Mouse (Mus musculus): ENCODE results near the gene Sipa1l1.

Gene Sipa1l1

GRCm38 (mm10) chr12:82334550-82334949, 165.4 kb downstream of the Sipa1l1 start:
- no peak for DNase-seq (ENCODE audit: low spot score in 2 of 2)

GRCm38 (mm10) chr12:82335095-82335494, 166.0 kb downstream of the Sipa1l1 start:
- no peak for DNase-seq (ENCODE audit: low spot score in 2 of 2)

GRCm38 (mm10) chr12:82338550-82338949, 169.4 kb downstream of the Sipa1l1 start:
- DNase-seq (ENCODE audit: low spot score in 2 of 2) = no peak

DNA sequence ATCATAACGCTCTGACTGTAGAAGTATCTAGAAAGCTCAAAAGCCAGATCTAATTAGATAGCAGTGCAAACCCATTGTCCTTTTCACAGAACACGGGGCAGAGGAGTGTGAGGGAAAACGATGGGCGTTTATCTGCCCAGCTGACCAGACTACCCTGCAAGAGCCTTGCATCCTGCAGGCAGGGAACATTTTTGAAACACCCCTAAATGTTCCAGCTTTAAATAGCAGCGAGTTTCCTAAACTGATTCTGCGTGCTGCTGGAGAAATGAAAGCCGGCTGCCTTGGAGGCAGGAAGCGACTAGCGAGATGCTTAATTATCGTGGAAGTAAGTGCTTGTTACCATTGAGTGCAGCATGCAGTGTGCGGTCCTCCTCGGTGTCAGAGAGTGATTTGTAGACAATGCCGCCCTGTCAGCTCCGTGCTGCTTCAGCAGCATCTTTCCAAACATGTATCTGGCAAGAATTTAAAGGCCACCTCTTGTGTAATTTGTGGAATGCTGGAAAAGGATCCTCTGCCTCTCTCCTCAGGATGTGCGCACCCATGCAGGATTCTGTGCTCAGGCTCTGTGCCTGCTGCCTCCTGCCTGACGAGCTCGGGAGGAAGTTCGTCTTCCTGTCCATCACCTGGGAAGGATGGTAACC, 170.2 kb downstream of the Sipa1l1 start:
- DNase-seq (ENCODE audit: low spot score in 2 of 2) = no peak

DNA sequence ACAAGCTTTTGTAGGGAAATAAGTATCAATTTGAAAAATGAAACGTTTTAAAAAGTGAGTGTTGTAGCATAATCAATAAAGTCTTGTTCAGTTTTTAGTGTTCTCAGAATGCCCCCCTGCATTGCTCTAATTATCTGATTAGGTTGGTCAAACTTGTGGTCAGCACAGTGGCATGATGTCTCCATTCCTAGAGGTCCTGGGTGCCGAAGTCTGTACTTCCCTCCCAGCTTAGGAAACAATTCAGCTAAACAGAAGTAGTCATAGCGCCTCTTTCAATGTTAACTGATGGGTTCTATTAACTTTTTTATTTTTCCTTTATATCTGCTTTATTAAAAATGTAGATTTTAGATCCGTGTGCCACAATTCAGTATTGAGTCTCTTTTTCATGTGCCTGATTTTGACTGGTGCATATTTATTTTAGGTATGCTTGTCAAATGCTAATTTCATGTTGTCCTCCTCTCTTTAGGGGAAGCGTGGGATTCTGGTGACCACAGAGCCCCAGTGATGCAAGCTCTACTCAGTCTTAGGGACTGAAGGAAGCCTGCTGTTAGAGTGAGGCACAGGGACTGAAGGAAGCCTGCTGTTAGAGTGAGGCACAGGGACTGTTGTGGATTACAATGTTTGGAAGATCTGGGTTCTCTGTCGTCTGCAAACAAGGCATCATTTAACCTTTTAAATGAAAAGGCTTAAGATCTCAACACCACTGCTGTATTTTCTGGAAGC, 171.2 kb downstream of the Sipa1l1 start:
- no peak for DNase-seq (ENCODE audit: low spot score in 2 of 2)

DNA sequence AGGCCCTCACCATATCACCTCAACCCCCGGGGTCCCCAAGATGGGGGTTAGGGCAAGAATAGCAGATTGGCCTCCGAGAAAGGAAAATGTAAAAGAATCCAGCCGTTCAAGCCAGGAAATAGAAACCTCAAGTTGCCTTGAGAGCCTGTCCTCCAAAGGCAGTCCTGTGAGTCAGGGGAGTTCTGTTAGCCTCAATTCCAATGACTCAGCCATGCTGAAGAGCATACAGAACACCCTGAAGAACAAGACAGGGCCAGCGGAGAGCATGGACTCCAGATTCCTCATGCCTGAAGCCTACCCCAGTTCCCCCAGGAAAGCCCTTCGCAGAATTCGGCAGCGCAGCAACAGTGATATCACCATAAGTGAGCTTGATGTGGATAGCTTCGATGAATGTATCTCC, 172.1 kb downstream of the Sipa1l1 start:
- no peak for DNase-seq (ENCODE audit: low spot score in 2 of 2)

DNA sequence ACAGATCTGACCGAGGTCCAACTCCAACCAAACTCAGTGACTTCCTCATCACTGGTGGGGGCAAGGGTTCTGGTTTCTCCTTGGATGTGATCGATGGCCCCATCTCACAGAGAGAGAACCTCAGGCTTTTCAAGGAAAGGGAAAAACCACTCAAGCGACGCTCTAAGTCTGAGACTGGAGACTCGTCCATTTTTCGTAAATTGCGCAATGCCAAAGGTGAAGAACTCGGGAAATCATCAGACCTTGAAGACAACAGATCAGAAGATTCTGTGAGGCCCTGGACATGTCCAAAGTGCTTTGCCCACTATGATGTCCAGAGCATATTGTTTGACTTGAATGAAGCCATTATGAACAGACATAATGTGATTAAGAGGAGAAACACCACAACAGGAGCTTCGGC, 172.6 kb downstream of the Sipa1l1 start:
- no peak for DNase-seq (ENCODE audit: low spot score in 2 of 2)

- no peak for DNase-seq (ENCODE audit: low spot score in 2 of 2)
These were observed 181.0 kb downstream of the Sipa1l1 start for GRCm38 (mm10) chr12:82350082-82350481.

DNA sequence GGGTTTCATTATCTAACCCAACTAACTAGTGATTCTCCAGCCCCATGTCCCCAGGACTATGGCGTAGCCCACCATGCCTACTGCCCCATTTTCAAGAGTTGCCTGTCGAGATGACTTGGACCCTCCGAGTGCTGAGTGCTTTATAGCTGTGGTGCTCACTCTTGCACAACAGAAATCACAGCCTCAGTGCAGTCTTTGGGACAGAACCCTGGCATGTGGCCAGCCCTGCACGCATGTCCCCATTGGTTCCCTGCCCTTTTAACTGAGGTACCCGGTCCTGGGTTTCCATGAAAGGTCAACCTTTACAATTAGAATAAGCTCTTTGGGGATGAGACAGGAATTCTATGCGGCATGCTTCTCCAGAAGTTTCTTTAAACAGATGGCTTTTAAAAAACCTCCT, 181.8 kb downstream of the Sipa1l1 start:
- DNase-seq (ENCODE audit: low spot score in 2 of 2) = no peak

DNA sequence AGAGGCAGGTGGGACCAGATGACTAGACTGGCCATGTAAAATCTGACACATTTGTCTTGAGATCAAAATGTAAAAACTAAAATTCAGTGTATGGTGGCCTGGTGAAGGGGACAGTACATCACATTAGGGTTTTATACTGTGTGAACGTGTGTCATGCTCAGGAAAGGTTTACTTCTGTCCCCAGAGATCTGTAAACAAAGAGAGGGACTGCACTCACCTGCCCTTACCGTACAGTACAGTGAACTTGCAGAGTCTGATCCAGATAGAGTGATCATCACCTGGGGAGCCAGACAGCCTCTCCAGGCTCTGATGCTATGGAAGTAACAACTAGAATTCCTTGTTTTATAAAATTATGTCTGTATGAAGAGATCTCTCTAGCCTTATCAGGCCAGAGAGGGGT, 184.5 kb downstream of the Sipa1l1 start:
- no peak for DNase-seq (ENCODE audit: low spot score in 2 of 2)

DNA sequence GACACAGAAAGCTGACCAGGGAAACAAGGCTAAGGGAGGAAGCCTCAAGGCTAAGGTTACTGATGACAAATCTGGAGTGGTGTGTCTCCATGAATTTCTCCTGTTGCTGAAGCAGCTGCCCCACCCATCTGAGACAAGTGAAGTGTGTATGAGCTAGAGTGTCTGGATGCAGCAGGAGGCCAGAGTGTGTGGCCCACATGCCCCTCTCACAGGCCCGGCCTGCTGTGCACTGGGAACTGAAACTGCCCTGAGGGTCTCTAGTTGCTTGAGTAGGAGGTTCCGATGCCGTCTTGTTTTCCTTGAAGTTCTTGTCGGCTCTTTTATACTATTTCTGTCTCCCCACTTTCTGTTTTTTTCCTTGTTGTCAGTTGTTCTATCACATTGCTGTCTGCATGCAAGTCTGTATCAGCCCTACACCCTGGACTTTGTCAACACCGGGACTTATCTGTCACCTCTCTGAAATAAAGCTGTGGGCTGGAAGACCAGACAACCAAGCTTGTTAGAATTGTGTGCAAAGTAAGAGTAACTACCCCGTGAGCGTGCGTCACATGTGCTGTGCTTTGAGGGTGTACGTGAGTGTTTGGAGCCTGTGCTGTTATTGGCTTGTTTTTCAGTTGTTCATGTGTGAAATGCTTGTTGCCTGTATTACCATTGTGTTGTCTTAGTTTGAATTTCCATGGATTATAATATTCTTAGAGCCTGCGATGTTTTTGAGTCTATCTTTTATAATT, 186.5 kb downstream of the Sipa1l1 start:
- DNase-seq (ENCODE audit: low spot score in 2 of 2) = no peak

DNA sequence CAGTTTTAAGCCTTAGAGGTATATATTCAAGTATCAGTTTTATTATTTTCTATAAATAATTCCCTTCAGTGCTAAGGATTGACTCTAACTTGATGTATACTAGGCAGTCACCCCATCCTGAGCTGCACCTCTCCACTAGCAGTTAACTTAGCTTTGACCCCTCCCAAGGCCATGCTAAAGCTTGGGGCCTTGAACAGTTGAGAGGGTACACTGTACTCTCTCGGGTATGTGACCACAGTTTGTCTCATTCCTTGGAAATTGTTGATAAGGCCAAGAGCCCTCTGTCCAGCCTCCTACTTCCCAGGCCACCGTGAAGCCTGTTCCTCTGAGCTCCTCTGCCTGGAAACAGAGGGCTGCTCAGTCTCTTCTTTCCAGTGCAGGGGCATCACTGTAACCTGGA, 187.4 kb downstream of the Sipa1l1 start:
- DNase-seq (ENCODE audit: low spot score in 2 of 2) = no peak

DNA sequence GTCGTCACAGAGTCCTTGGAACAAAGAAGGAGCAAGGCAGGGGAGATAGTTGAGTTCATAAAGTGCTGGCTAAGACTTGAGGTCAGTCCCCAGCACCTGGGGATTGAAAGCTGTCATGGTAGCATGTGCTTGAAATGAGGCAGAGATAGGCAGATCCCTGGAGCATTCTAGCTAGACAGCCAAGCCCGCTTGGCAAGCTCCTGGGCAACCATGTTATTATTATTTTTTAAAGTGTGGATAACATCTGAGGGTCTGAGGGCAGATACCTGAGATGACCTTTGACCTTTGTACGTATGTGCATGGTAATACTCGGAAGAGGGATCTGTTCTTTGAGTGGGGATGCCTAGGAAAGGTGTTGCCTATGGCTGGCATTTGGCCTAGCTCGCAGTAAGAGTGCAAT, 188.3 kb downstream of the Sipa1l1 start:
- DNase-seq (ENCODE audit: low spot score in 2 of 2) = no peak

- DNase-seq (ENCODE audit: low spot score in 2 of 2) = no peak
These were observed 193.7 kb downstream of the Sipa1l1 start for GRCm38 (mm10) chr12:82362796-82363195.

DNA sequence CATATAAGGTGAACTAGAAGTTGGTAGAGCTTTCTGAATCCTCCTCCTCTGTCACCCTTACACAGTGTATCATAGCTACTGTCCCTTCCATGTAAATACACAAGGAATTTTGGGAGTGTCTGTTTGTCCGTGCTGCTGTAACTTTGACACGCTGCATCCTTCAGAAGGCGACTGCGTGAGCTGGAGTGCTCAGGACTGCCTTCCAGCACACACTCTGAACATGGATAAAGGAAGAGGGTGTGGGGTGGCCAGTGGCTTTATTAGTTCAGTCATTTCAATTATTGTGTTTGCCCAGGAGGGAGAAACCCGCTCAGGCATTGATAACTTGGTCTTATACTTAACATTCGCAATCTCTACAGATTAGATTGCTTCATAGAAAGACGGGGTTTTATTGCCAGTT, 195.1 kb downstream of the Sipa1l1 start:
- no peak for DNase-seq (ENCODE audit: low spot score in 2 of 2)

GRCm38 (mm10) chr12:82365276-82365875, 196.3 kb downstream of the Sipa1l1 start:
- DNase-seq (ENCODE audit: low spot score in 2 of 2) = no peak

- no peak for DNase-seq (ENCODE audit: low spot score in 2 of 2)
These were observed 197.6 kb downstream of the Sipa1l1 start for GRCm38 (mm10) chr12:82366754-82367153.

DNA sequence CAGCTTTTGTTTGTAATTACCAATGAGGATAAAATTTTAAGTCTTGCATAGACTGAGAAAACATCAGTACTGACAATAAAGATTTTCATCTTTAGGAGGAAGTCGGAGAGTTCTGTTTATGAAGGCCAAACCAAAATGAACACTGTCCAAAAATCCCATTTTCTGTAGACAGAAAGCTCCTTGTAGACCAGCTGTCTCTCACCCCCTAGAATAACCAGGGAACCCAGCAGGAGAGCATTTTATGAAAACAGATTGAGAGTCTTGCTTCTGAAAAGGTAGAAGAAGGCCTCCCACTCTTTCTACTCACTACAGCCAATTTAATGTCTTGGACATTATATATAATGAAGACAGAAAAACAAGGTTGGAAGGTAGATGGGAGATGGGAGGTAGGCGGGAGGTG, 198.2 kb downstream of the Sipa1l1 start:
- no peak for DNase-seq (ENCODE audit: low spot score in 2 of 2)

- no peak for DNase-seq (ENCODE audit: low spot score in 2 of 2)
These were observed 198.9 kb downstream of the Sipa1l1 start for GRCm38 (mm10) chr12:82367986-82368385.

GRCm38 (mm10) chr12:82369402-82370160, 200.5 kb downstream of the Sipa1l1 start:
- no peak for DNase-seq (ENCODE audit: low spot score in 2 of 2)

DNA sequence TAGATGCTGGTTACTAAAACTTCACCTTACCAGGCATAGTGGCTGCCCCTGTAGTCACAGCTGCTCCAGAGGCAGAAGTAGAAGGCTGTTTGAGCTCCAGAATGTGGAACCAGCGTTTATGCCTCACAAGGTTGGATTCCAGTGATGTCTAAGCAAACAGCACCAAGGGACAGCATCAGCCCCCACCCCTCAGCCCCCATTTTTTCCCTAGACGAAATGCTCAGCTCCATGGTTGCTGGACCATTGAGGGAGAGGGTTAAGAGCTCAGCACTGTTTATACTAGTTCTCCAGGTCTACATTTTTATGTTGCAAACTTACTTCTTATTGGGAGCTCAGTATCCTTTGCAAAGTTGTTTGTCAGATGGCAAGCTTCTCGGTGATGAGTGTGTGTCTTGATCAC, 202.1 kb downstream of the Sipa1l1 start:
- no peak for DNase-seq (ENCODE audit: low spot score in 2 of 2)

GRCm38 (mm10) chr12:82374020-82374419, 204.9 kb downstream of the Sipa1l1 start:
- DNase-seq (ENCODE audit: low spot score in 2 of 2) = no peak

All from cerebellum, postnatal 4 days (tissue).